Mouse (Mus musculus) liver, embryonic 12.5 days (tissue): ENCODE results near the gene A3galt2. TPM values are rescaled to one million over a fixed set of nuclear protein-coding genes. Genes with fewer than 3 reads are reported as not detected.

ENCODE experiments used
- ATAC-seq: fragments of 200-750 bp; cut with Nextera tagmentation; 2 replicates; pipeline ENCODE4 v1.8.0; 2017; ENCODE audit warnings: moderate number of reproducible peaks, mild to moderate bottlenecking, moderate library complexity
- H3K27ac ChIP-seq: fragments of 300-500 bp; sonication (generic); 2 replicates; pipeline ENCODE4 v1.5.1; 2016; ENCODE audit warnings: mild to moderate bottlenecking
- H3K27me3 ChIP-seq: fragments of 300-500 bp; sonication (generic); replicated peaks from 2 replicates; pipeline ENCODE4 v1.6.1; 2016; ENCODE audit warnings: mild to moderate bottlenecking, moderate library complexity
- H3K36me3 ChIP-seq: fragments of 300-500 bp; sonication (generic); 2 replicates; pipeline ENCODE4 v1.6.1; 2016; ENCODE audit warnings: mild to moderate bottlenecking, moderate library complexity
- H3K4me1 ChIP-seq: fragments of 300-500 bp; sonication (generic); 2 replicates; pipeline ENCODE4 v1.6.1; 2016
- H3K4me2 ChIP-seq: fragments of 300-500 bp; sonication (generic); 2 replicates; pipeline ENCODE4 v1.6.1; 2016; ENCODE audit warnings: mild to moderate bottlenecking, moderate library complexity
- H3K4me3 ChIP-seq: fragments of 300-500 bp; sonication (generic); 2 replicates; pipeline ENCODE4 v1.5.1; 2016; ENCODE audit warnings: mild to moderate bottlenecking, moderate library complexity
- H3K9ac ChIP-seq: fragments of 300-500 bp; sonication (generic); 2 replicates; pipeline ENCODE4 v1.6.1; 2016; ENCODE audit warnings: mild to moderate bottlenecking, moderate library complexity
- H3K9me3 ChIP-seq: fragments of 300-500 bp; sonication (generic); replicated peaks from 2 replicates; pipeline ENCODE4 v1.6.1; 2016; ENCODE audit warnings: mild to moderate bottlenecking, moderate library complexity
- WGBS: fragments of 180-500 bp; shearing (Covaris S2); methylation state at CpG from one replicate; pipeline ENCODE4 v1.1.7; 2016; ENCODE audit not compliant: insufficient replicate concordance; 5-methylcytosine and 5-hydroxymethylcytosine counted together
- polyA plus RNA-seq: library from polyadenylated mRNA; unstranded; fragments of >200 nt; fragmentation: Nextera tagmentation; extraction: Ambion mirVana; gene quantifications from 2 replicates; pipeline ENCODE4 v1.2.1, GENCODE M21; 2016

A3galt2 gene
- polyA plus RNA-seq, 1 experiment from 2014 or later = 0.04 TPM

- H3K4me2 ChIP-seq = peak within 1 kb of the TSS; percentile 97
- ATAC-seq = peak; percentile 41
- H3K27ac ChIP-seq = peak within 1 kb of the TSS; percentile 93
- no peaks in the 10 kb centered on the region for H3K27me3 ChIP-seq
- no peaks in the 10 kb centered on the region for H3K36me3 ChIP-seq
- H3K4me1 ChIP-seq = peaks cover 67% of the 10 kb centered on the region
- H3K9ac ChIP-seq = peak within 1 kb of the TSS; percentile 94
- peak within 1 kb of the TSS; percentile 90 for H3K4me3 ChIP-seq
- H3K9me3 ChIP-seq = no peaks in the 10 kb centered on the region
- WGBS = under 1% methylated on average over 62 of the region's 111 CpGs
Observed at GRCm38 (mm10) chr4:128806043-128806826, 51.1 kb downstream of the A3galt2 start, which contains the start of gene Zfp362. TSS of gene Zfp362 (minus strand) at chr4:128806045.

GRCm38 (mm10) chr4:128806827-128807179 is 51.6 kb downstream of the A3galt2 start:
- Histone ChIP-seq H3K27me3 (no peaks in the 10 kb centered on the region), H3K4me1 (peaks cover 65% of the 10 kb centered on the region), H3K36me3 (no peaks in the 10 kb centered on the region), H3K9ac (peak overlapping the region; percentile 94), H3K4me3 (peak overlapping the region; percentile 90), H3K4me2 (peak overlapping the region; percentile 97), H3K27ac (peak overlapping the region; percentile 93), H3K9me3 (no peaks in the 10 kb centered on the region)
- peak; percentile 80 for ATAC-seq
- 2% methylated on average over 15 of the region's 15 CpGs for WGBS

- peak; percentile 81 for ATAC-seq
- peak overlapping the region; percentile 70 for H3K9ac ChIP-seq
- peaks cover 49% of the 10 kb centered on the region for H3K4me1 ChIP-seq
- no peaks in the 10 kb centered on the region for H3K36me3 ChIP-seq
- 14% methylated on average over 16 of the region's 16 CpGs for WGBS
- no peaks in the 10 kb centered on the region for H3K27me3 ChIP-seq
- no peaks in the 10 kb centered on the region for H3K9me3 ChIP-seq
- H3K4me2 ChIP-seq = peak overlapping the region; percentile 77
- peak overlapping the region; percentile 65 for H3K4me3 ChIP-seq
- H3K27ac ChIP-seq = peak overlapping the region; percentile 65
Observed at GRCm38 (mm10) chr4:128811382-128812056, 56.4 kb downstream of the A3galt2 start.

- Histone ChIP-seq H3K27me3 (0 out of 2 replicates have a peak, but pooled peaks cover 7% of the 10 kb centered on the region), H3K4me2 (no peak overlapping the region), H3K9me3 (no peaks in the 10 kb centered on the region), H3K36me3 (no peaks in the 10 kb centered on the region), H3K4me3 (no peak overlapping the region), H3K4me1 (peaks cover 19% of the 10 kb centered on the region), H3K9ac (no peak overlapping the region), H3K27ac (no peak overlapping the region)
- ATAC-seq = no peak
- 53% methylated on average over 7 of the region's 7 CpGs for WGBS
Observed at GRCm38 (mm10) chr4:128817011-128817410, 61.8 kb downstream of the A3galt2 start.

Other genes with a start within 250 kb of the A3galt2 start
- 1.7 and 1.8 TPM in 2 replicates for gene Zscan20, start 145.3 kb upstream of the A3galt2 start, polyA plus RNA-seq
- gene Tlr12, start 136.7 kb upstream of the A3galt2 start, polyA plus RNA-seq = 1.4 and 1.5 TPM in 2 replicates
- 30.9 and 33.2 TPM in 2 replicates for gene Phc2, start 100.7 kb upstream of the A3galt2 start, polyA plus RNA-seq
- 12.1 and 12.6 TPM in 2 replicates for gene Zfp362, start 50.7 kb downstream of the A3galt2 start, polyA plus RNA-seq
- gene Trim62, start 128.2 kb downstream of the A3galt2 start, polyA plus RNA-seq = 1.3 and 1.8 TPM in 2 replicates
- 2.0 and 2.5 TPM in 2 replicates for gene Azin2, start 207.1 kb downstream of the A3galt2 start, polyA plus RNA-seq
- 176 and 179 TPM in 2 replicates for gene Ak2, start 236.6 kb downstream of the A3galt2 start, polyA plus RNA-seq